Comparison of ENCODE assay signal across 18 mouse cellular contexts in the genomic region with DNA sequence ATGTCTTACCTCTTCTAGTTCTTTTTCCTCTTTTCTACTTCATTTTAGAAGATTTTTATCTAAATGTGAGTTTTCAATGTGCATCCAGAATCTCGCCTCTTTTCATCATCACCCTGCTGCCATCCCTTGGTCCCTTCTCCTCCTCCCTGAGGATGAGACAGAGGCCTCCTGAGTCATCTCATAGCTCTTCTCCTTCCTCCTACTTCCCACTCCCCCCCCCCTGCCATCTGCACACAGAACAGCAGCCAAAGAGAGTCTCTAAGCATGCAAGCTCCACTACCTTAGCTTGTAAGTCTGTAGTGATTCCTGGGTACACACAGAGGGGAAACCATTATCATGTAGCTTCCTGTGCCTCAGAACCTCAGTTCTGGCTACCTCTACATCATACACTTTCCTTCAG.
A peak's percentile ranks its signal among the peaks of the same experiment; 100 is the strongest.
DNase-seq lines count a peak whose midpoint lies in the region; TF ChIP-seq lines count a peak whose summit lies in the region.
"Had no signal": no experiment of that assay in that cellular context is flagged by ENCODE, and none has a peak within 500 bp of the region (broad histone marks: within the 10 kb centered on the region; RNA-seq: fewer than 3 reads in every experiment).

No protein-coding gene starts in this region.

- H3K27ac ChIP-seq in layer of hippocampus, adult 2 months = peak overlapping the region; percentile 80
- H3K27ac ChIP-seq: embryonic facial prominence, embryonic 12.5 days; heart, adult 2 months; hindbrain, embryonic 14.5 days; limb, embryonic 12.5 days; liver, embryonic 15.5 days had no signal

- no peak overlapping the region for H3K4me3 ChIP-seq in layer of hippocampus, adult 2 months
- H3K4me3 ChIP-seq: embryonic facial prominence, embryonic 12.5 days; heart, adult 2 months; limb, embryonic 12.5 days; liver, embryonic 15.5 days had no signal

- DNase-seq in cerebellum, adult 18-20 months = peak; percentile 46 to 61
- DNase-seq in cerebellum, adult 11 months = no peak
- peak; percentile 26 to 63 for DNase-seq in layer of hippocampus, adult 2 months (ENCODE audit: low spot score in 2 of 2)
- DNase-seq in layer of hippocampus, postnatal 25 days (ENCODE audit: extremely low spot score in 1 of 2, low spot score in 1 of 2) = no peak
- DNase-seq in cerebellum, postnatal 14 days = peak; percentile 40 to 59
- DNase-seq in right cerebral cortex, postnatal 10 days (ENCODE audit: low spot score in 2 of 2) = peak; percentile 32 to 45
- no peak for DNase-seq in gastrocnemius, adult 18-20 months (ENCODE audit: low spot score)
- no peak for DNase-seq in B cell, adult 2 months
- DNase-seq: heart, adult 2 months; heart, postnatal 10 days; kidney, adult 2 months; kidney, postnatal 36 days; lung, postnatal 14 days; thymus, postnatal 25 days had no signal

- TF ChIP-seq CTCF in layer of hippocampus, adult 2 months (conservative IDR thresholded peaks at IDR 0.05) = no peak

Comparison
In these comparisons a context has a peak if more than half of its experiments do, and no peak if none do; other contexts are left out.
1. DNase-seq: peak in cerebellum, adult 18-20 months (2 of 2), layer of hippocampus, adult 2 months (2 of 2), cerebellum, postnatal 14 days (2 of 2) and right cerebral cortex, postnatal 10 days (2 of 2); none in cerebellum, adult 11 months (single experiment), layer of hippocampus, postnatal 25 days (0 of 2), gastrocnemius, adult 18-20 months (single experiment) and B cell, adult 2 months (0 of 2).